Mouse (Mus musculus) hindbrain, postnatal 0 days (tissue): ENCODE results near the gene Gm5244. TPM values are rescaled to one million over a fixed set of nuclear protein-coding genes. Genes with fewer than 3 reads are reported as not detected.
A peak's percentile ranks its signal among the peaks of the same experiment; 100 is the strongest.

Source experiments
- ATAC-seq: fragments of 200-750 bp; cut with Nextera tagmentation; 2 replicates; pipeline ENCODE4 v1.8.0; 2017; ENCODE audit warnings: mild to moderate bottlenecking, moderate TSS enrichment, moderate library complexity
- DNase-seq: peaks from one replicate; pipeline ENCODE4 v3.0.0-alpha.2; 2015; ENCODE audit warnings: low spot score
- H3K27ac ChIP-seq: fragments of 300-500 bp; sonication (generic); 2 replicates; pipeline ENCODE4 v1.5.1; 2014; ENCODE audit warnings: mild to moderate bottlenecking
- H3K27me3 ChIP-seq: fragments of 300-500 bp; sonication (generic); 2 replicates; pipeline ENCODE4 v1.6.1; 2014; ENCODE audit warnings: low read length, mixed read lengths; ENCODE audit not compliant: insufficient read depth
- H3K36me3 ChIP-seq: fragments of 300-500 bp; sonication (generic); 2 replicates; pipeline ENCODE4 v1.6.1; 2014; ENCODE audit warnings: low read length, mixed read lengths; ENCODE audit not compliant: insufficient read depth
- H3K4me1 ChIP-seq: fragments of 300-500 bp; sonication (generic); 2 replicates; pipeline ENCODE4 v1.6.1; 2014; ENCODE audit warnings: antibody characterized with exemption, low read length, mixed read lengths; ENCODE audit not compliant: insufficient read depth
- H3K4me2 ChIP-seq: fragments of 300-500 bp; sonication (generic); 2 replicates; pipeline ENCODE4 v1.6.1; 2014; ENCODE audit warnings: low read depth, mild to moderate bottlenecking, low read length, moderate library complexity, mixed read lengths
- H3K4me3 ChIP-seq: fragments of 300-500 bp; sonication (generic); 2 replicates; pipeline ENCODE4 v1.5.1; 2014; ENCODE audit warnings: low read length
- H3K9ac ChIP-seq: fragments of 300-500 bp; sonication (generic); replicated peaks from 2 replicates; pipeline ENCODE4 v1.6.1; 2014; ENCODE audit warnings: mild to moderate bottlenecking, low read length, moderate library complexity, mixed read lengths
- H3K9me3 ChIP-seq: fragments of 300-500 bp; sonication (generic); 2 replicates; pipeline ENCODE4 v1.6.1; 2016; ENCODE audit warnings: low read length, mixed read lengths
- CTCF ChIP-seq: IDR thresholded peaks from 2 replicates; pipeline ENCODE4 v1.5.1; 2016; ENCODE audit warnings: antibody characterized with exemption, control low read depth, low read depth
- WGBS: fragments of 180-500 bp; shearing (Covaris S2); extraction: QIAGEN DNeasy Blood & Tissue Kit; methylation state at CpG from one replicate; pipeline ENCODE4 v1.1.7; 2014; 5-methylcytosine and 5-hydroxymethylcytosine counted together
- polyA plus RNA-seq: library from polyadenylated mRNA; unstranded; fragments of >200 nt; fragmentation: Nextera tagmentation; extraction: Ambion mirVana; gene quantifications from 2 replicates; pipeline ENCODE4 v1.2.1, GENCODE M21; 2015
- total RNA-seq: library from RNA; depleted of rRNA; stranded (reverse); fragments of >200 nt; gene quantifications from 2 replicates; pipeline ENCODE4 v1.2.3, GENCODE M21; 2014

The Gm5244 gene
- total and polyA plus RNA-seq, 2 experiments from 2014 or later: not detected

DNA sequence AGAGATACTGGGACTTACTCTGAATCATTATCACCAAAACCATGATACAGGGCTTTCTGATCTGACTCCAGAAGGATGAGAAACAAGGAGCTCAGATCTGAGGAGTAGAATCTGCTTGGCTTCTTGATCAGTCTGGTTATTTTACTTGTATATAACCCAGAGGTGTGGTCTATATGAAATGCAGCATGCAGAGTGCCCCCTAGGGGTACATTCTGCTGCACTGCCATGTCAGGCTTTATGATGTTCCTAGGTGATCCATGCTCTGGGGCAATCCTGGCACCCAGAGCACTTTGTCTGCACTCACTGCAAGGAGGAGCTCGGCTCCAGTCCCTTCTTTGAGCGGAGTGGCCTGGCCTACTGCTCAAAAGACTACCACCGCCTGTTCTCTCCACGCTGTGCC, 21.9 kb upstream of the Gm5244 start:
- Histone ChIP-seq H3K9me3 (no peaks in the 10 kb centered on the region), H3K27ac (no peak overlapping the region), H3K36me3 (no peaks in the 10 kb centered on the region), H3K4me2 (no peak overlapping the region), H3K4me3 (no peak overlapping the region), H3K27me3 (no peaks in the 10 kb centered on the region), H3K4me1 (no peaks in the 10 kb centered on the region), H3K9ac (no peak overlapping the region)
- ATAC-seq (no peak), DNase-seq (no peak)
- no peak for TF ChIP-seq CTCF
- 75% methylated on average over 4 of the region's 4 CpGs for WGBS

DNA sequence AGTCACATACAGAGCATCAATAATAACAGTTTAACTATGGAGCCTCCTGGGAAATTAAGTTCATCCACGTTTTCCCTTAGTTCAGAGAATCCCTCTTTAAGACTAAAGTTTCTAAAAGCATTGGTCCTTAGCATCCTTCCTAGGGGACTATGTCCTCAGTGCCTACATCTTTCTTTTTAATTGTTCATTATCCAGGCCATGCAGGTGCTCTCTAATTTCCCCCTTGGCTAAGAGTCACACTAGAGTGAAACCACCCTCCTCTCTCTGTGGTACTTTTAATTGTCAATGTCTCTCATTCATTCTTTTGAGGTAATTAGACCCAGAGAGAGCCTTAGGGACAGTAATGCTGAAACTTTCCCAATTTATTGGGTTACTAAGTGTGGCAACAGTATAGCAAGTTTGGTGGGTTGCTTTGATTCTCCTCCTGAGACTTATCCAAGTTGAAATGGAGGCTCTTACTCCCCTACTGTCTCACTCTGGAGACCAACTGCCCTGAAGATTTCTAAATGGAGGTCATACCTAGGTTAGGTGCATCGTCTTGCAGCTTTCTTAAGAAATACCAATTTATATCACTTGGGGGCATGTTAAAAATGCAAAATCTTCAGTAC, 15.6 kb upstream of the Gm5244 start:
- Histone ChIP-seq H3K4me2 (no peak overlapping the region), H3K9ac (no peak overlapping the region), H3K4me3 (no peak overlapping the region), H3K27ac (no peak overlapping the region), H3K4me1 (no peaks in the 10 kb centered on the region), H3K36me3 (no peaks in the 10 kb centered on the region), H3K9me3 (no peaks in the 10 kb centered on the region), H3K27me3 (no peaks in the 10 kb centered on the region)
- no peak for TF ChIP-seq CTCF
- 63% methylated on average over 2 of the region's 2 CpGs for WGBS
- DNase-seq (peak; percentile 6), ATAC-seq (peak; percentile 58; the same call in 1 of the 2 replicates)

DNA sequence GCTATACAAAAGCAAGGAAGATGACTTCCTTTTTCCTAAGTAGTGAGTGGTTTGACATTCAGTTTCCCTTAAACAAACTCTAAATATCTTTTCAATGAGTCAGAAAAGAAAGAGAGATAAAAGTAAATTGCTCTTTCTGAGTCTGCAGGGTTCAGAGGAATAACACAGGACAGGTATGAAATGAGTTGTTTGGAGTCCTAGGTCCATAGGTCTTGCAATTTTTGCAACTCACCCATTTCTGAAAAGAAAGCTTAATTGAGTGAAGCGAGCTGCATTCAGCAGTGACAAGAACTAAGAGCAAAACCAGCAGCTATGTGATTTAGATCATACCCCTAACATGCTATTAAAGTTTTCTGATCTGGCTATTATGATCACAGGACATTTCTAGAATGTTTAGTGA, 14.9 kb upstream of the Gm5244 start:
- no peaks in the 10 kb centered on the region for H3K36me3 ChIP-seq
- H3K4me3 ChIP-seq: no peak overlapping the region
- no peak for DNase-seq
- no peak for TF ChIP-seq CTCF
- no peak overlapping the region for H3K9ac ChIP-seq
- no peaks in the 10 kb centered on the region for H3K4me1 ChIP-seq
- no peaks in the 10 kb centered on the region for H3K27me3 ChIP-seq
- no peak overlapping the region for H3K4me2 ChIP-seq
- H3K27ac ChIP-seq: no peak overlapping the region
- no peak for ATAC-seq
- 70% methylated on average over 1 of the region's 1 CpGs for WGBS
- no peaks in the 10 kb centered on the region for H3K9me3 ChIP-seq

DNA sequence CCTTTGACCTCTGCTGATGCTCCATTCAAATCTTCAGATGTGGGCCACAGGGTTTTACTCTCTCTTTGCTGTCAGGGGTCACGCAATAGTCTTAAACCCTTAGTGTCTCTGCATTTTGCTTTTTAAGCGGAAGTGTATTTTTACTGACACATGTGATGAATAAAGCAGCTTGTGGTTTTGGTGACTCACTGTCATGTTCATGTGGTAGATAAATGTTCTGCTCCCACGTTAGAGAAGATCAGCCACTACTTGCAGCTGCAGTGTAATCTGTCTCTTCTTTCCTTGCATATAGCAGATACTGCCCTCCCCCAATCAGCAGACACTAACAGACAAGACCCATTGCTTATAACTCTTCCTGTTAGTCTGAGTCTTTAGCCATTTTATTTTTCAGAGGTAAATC, 12.9 kb upstream of the Gm5244 start:
- H3K4me1 ChIP-seq: no peaks in the 10 kb centered on the region
- no peak for DNase-seq
- H3K36me3 ChIP-seq: no peaks in the 10 kb centered on the region
- H3K4me3 ChIP-seq: no peak overlapping the region
- H3K27ac ChIP-seq: no peak overlapping the region
- no peak overlapping the region for H3K9ac ChIP-seq
- no peak overlapping the region for H3K4me2 ChIP-seq
- WGBS: 92% methylated on average over 3 of the region's 3 CpGs
- no peak for ATAC-seq
- TF ChIP-seq CTCF: no peak
- no peaks in the 10 kb centered on the region for H3K27me3 ChIP-seq
- H3K9me3 ChIP-seq: no peaks in the 10 kb centered on the region

DNA sequence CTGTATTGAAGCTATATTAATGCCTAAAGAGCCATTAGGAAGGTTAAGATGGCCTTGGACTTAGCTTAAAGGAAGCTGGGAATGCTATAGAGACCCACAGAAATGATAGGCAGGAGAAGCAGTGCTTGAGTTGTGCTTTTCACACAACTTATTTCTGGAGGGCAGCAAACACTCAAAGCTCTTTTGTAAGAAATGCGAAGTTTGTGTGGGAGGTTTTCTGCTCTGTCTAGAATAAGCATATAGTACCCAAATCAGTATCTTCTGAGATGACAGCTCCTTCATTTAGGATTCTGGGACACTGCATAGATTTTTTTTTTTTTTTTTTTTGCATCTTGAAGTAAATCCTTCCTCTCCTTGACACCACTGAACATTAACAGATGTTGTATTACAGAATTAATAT, 8.0 kb upstream of the Gm5244 start:
- 97% methylated on average over 1 of the region's 1 CpGs for WGBS
- TF ChIP-seq CTCF: no peak
- Histone ChIP-seq H3K27me3 (no peaks in the 10 kb centered on the region), H3K9ac (no peak overlapping the region), H3K36me3 (no peaks in the 10 kb centered on the region), H3K4me1 (no peaks in the 10 kb centered on the region), H3K4me3 (no peak overlapping the region), H3K27ac (no peak overlapping the region), H3K4me2 (no peak overlapping the region), H3K9me3 (no peaks in the 10 kb centered on the region)
- no peak for DNase-seq
- no peak for ATAC-seq

DNA sequence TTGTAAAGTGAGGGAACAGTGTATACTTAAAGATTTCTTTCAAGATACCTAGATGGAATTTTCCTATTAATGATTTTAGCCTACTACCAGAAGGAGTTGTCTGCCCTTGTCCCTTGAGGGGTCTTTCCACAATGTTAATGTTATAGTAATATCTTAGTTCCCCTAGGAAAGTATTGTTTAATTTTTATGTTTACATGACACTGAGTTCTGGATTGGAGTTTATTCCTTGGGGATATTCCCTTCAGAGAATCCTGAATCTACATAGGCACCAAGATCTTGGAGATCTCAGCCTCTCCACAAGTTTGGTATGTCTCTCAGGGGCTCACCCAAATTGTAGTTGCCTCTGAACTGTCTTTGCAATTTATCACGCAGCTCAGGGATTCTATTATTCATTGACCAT, 10.5 kb downstream of the Gm5244 start, which contains the start of gene Olfr1444:
Olfr1444 (plus strand) TSS at position 301 of the 400 bp plus-strand sequence.
- ATAC-seq (no peak), DNase-seq (no peak)
- H3K9ac ChIP-seq: no peak within 1 kb of the TSS
- H3K4me2 ChIP-seq: no peak within 1 kb of the TSS
- no peaks in the 10 kb centered on the region for H3K36me3 ChIP-seq
- 66% methylated on average over 1 of the region's 1 CpGs for WGBS
- no peak within 1 kb of the TSS for H3K27ac ChIP-seq
- H3K9me3 ChIP-seq: no peaks in the 10 kb centered on the region
- TF ChIP-seq CTCF: no peak
- H3K4me1 ChIP-seq: no peaks in the 10 kb centered on the region
- no peaks in the 10 kb centered on the region for H3K27me3 ChIP-seq
- H3K4me3 ChIP-seq: no peak within 1 kb of the TSS

DNA sequence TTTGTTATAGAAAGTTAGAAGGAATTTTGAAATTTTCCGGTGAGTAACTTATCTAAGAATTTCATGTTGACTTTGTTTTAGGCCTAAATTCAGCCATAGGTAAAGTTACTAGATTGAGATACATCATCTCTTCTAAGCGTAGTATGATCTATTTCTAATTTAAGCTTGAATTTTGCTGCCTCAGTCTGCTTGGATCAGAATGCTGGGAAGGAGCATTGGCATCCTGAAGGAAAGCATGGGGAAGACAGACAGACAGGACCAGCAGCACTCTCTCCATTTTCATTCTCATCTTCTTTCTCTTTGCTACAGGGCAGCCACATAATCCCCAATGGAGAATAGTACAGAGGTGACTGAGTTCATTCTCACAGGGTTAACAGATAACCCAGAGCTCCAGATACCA, 37.1 kb downstream of the Gm5244 start, which contains the start of gene Olfr1445:
Olfr1445 (plus strand) TSS at position 301 of the 400 bp plus-strand sequence.
- H3K9ac ChIP-seq: no peak within 1 kb of the TSS
- ATAC-seq (no peak), DNase-seq (no peak)
- no peaks in the 10 kb centered on the region for H3K4me1 ChIP-seq
- no peaks in the 10 kb centered on the region for H3K9me3 ChIP-seq
- no peaks in the 10 kb centered on the region for H3K36me3 ChIP-seq
- no peak for TF ChIP-seq CTCF
- no peak within 1 kb of the TSS for H3K4me2 ChIP-seq
- no peaks in the 10 kb centered on the region for H3K27me3 ChIP-seq
- H3K27ac ChIP-seq: no peak within 1 kb of the TSS
- WGBS: 82% methylated on average over 2 of the region's 2 CpGs
- no peak within 1 kb of the TSS for H3K4me3 ChIP-seq
